Mouse (Mus musculus): ENCODE measurements around the gene Naga. TPM values are rescaled to one million over a fixed set of nuclear protein-coding genes. Genes with fewer than 3 reads are reported as not detected.

The Naga gene
- total and polyA plus RNA-seq, 3 experiments, result 22.6 to 54.3 (median 27.0) TPM

DNA sequence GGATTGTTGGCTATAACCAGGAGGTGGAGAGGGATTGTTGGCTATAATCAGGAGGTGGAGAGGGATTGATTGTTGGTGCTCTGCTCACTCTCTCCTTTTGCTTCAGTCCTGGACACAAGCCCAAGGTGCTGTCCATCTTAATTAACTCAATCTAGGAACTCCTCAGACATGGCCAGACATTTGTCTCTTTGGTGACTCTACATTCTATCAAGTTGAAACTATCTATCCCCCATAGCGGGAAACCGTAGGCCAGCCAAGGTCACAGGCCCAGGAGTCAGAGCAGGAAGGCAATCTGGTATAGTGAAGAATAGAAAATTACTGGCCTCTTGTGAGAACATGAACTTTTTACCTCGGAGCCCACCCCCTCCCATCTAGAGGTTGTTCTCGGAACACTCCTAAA lies 23.5 kb upstream of the Naga start:
- H3K27ac ChIP-seq, result no peak overlapping the region
- WGBS, result 35% methylated on average over 4 of the region's 4 CpGs
- no peak overlapping the region for H3K9ac ChIP-seq (ENCODE audit: low read depth, low read length)
- no peaks in the 10 kb centered on the region for H3K36me3 ChIP-seq (ENCODE audit: control insufficient read depth, insufficient read depth, low read length)
- TF ChIP-seq CTCF (IDR thresholded peaks at IDR 0.05) (no peak), EP300 (IDR thresholded peaks at IDR 0.05; ENCODE audit: insufficient read depth, low read depth, low read length) (0 out of 2 replicates have a peak, but pooled peaks have one; percentile 34), POLR2A (IDR thresholded peaks at IDR 0.05; ENCODE audit: insufficient read depth, low read depth, low read length) (0 out of 2 replicates have a peak, but pooled peaks have one; percentile 15)
- intact Hi-C loops (cut with DNase I), result no loop called here
- H3K4me1 ChIP-seq (ENCODE audit: control insufficient read depth, insufficient read depth, low read length), result peaks cover 11% of the 10 kb centered on the region
- no peak overlapping the region for H3K4me3 ChIP-seq
- peak in 1 of 2 experiments; percentile 18 for DNase-seq
- no peaks in the 10 kb centered on the region for H3K27me3 ChIP-seq (ENCODE audit: control insufficient read depth, insufficient read depth, low read length)
- H3K79me2 ChIP-seq (replicated peaks; ENCODE audit: control insufficient read depth, insufficient read depth, low read length), result no peaks in the 10 kb centered on the region

GRCm38 (mm10) chr15:82361459-82362018 lies 22.8 kb upstream of the Naga start:
- WGBS, result 45% methylated on average over 11 of the region's 11 CpGs
- Histone ChIP-seq H3K9ac (ENCODE audit: low read depth, low read length) (no peak overlapping the region), H3K79me2 (replicated peaks; ENCODE audit: control insufficient read depth, insufficient read depth, low read length) (no peaks in the 10 kb centered on the region), H3K27ac (no peak overlapping the region; the same call in none of the 2 replicates), H3K27me3 (ENCODE audit: control insufficient read depth, insufficient read depth, low read length) (no peaks in the 10 kb centered on the region), H3K4me3 (no peak overlapping the region), H3K4me1 (ENCODE audit: control insufficient read depth, insufficient read depth, low read length) (peaks cover 11% of the 10 kb centered on the region), H3K36me3 (ENCODE audit: control insufficient read depth, insufficient read depth, low read length) (no peaks in the 10 kb centered on the region)
- DNase-seq, result peak in 1 of 2 experiments; percentile 23
- intact Hi-C loops (cut with DNase I), result no loop called here
- peak; percentile 49 for TF ChIP-seq CTCF (IDR thresholded peaks at IDR 0.05)
- no peak for TF ChIP-seq EP300 (IDR thresholded peaks at IDR 0.05; ENCODE audit: insufficient read depth, low read depth, low read length)
- TF ChIP-seq POLR2A (IDR thresholded peaks at IDR 0.05; ENCODE audit: insufficient read depth, low read depth, low read length), result no peak

- Histone ChIP-seq H3K36me3 (ENCODE audit: control insufficient read depth, insufficient read depth, low read length) (no peaks in the 10 kb centered on the region), H3K4me3 (peak overlapping the region; percentile 23), H3K27ac (peak overlapping the region; percentile 85), H3K9ac (ENCODE audit: low read depth, low read length) (peak overlapping the region; percentile 55), H3K27me3 (ENCODE audit: control insufficient read depth, insufficient read depth, low read length) (no peaks in the 10 kb centered on the region), H3K4me1 (ENCODE audit: control insufficient read depth, insufficient read depth, low read length) (peaks cover 14% of the 10 kb centered on the region), H3K79me2 (replicated peaks; ENCODE audit: control insufficient read depth, insufficient read depth, low read length) (peaks cover 1% of the 10 kb centered on the region; the same call in 1 of the 2 replicates)
- intact Hi-C loops (cut with DNase I), result loop anchor here (2.0 kb wide), 1 partner anchor 18 kb away; no protein-coding TSS in a partner anchor
- 22% methylated on average over 22 of the region's 22 CpGs for WGBS
- DNase-seq, result peak; percentile 49 to 62
- TF ChIP-seq CTCF (IDR thresholded peaks at IDR 0.05) (0 out of 2 replicates have a peak, but pooled peaks have one; percentile 8), EP300 (IDR thresholded peaks at IDR 0.05; ENCODE audit: insufficient read depth, low read depth, low read length) (peak; percentile 24; the same call in 1 of the 2 replicates), POLR2A (IDR thresholded peaks at IDR 0.05; ENCODE audit: insufficient read depth, low read depth, low read length) (peak; percentile 43; the same call in 1 of the 2 replicates)
Measured at GRCm38 (mm10) chr15:82358431-82359260, 19.9 kb upstream of the Naga start.

- peak; percentile 94 for TF ChIP-seq POLR2A (IDR thresholded peaks at IDR 0.05; ENCODE audit: insufficient read depth, low read depth, low read length)
- peak; percentile 97 for TF ChIP-seq CTCF (IDR thresholded peaks at IDR 0.05)
- peak; percentile 85 for TF ChIP-seq EP300 (IDR thresholded peaks at IDR 0.05; ENCODE audit: insufficient read depth, low read depth, low read length)
- Histone ChIP-seq H3K36me3 (ENCODE audit: control insufficient read depth, insufficient read depth, low read length) (no peaks in the 10 kb centered on the region; the same call in none of the 2 replicates), H3K4me3 (peak within 1 kb of the TSS; percentile 82), H3K27ac (peak within 1 kb of the TSS; percentile 99), H3K4me1 (ENCODE audit: control insufficient read depth, insufficient read depth, low read length) (peaks cover 18% of the 10 kb centered on the region), H3K79me2 (replicated peaks; ENCODE audit: control insufficient read depth, insufficient read depth, low read length) (peaks cover 3% of the 10 kb centered on the region; the same call in 1 of the 2 replicates), H3K9ac (ENCODE audit: low read depth, low read length) (peak within 1 kb of the TSS; percentile 89), H3K27me3 (ENCODE audit: control insufficient read depth, insufficient read depth, low read length) (no peaks in the 10 kb centered on the region)
- intact Hi-C loops (cut with DNase I), result loop anchor here (2.0 kb wide), 1 partner anchor 62 kb away; no protein-coding TSS in a partner anchor
- peak; percentile 97 to 98 for DNase-seq
- 1% methylated on average over 57 of the region's 57 CpGs for WGBS
Measured at GRCm38 (mm10) chr15:82354126-82354945, 15.6 kb upstream of the Naga start, which contains the start of gene Ndufa6. Ndufa6 (minus strand) TSS chr15:82354322.

GRCm38 (mm10) chr15:82353745-82354113 lies 15.0 kb upstream of the Naga start:
- TF ChIP-seq POLR2A (IDR thresholded peaks at IDR 0.05; ENCODE audit: insufficient read depth, low read depth, low read length) (no peak), EP300 (IDR thresholded peaks at IDR 0.05; ENCODE audit: insufficient read depth, low read depth, low read length) (no peak), CTCF (IDR thresholded peaks at IDR 0.05) (no peak)
- under 1% methylated on average over 23 of the region's 23 CpGs for WGBS

More at GRCm38 (mm10) chr15:82353745-82354113, 15.0 kb upstream of the Naga start:
- H3K4me1 ChIP-seq (ENCODE audit: control insufficient read depth, insufficient read depth, low read length), result peaks cover 14% of the 10 kb centered on the region
- peak overlapping the region; percentile 99 for H3K27ac ChIP-seq
- H3K27me3 ChIP-seq (ENCODE audit: control insufficient read depth, insufficient read depth, low read length), result no peaks in the 10 kb centered on the region
- no peak for DNase-seq
- intact Hi-C loops (cut with DNase I), result loop anchor here (2.0 kb wide), 1 partner anchor 63 kb away; no protein-coding TSS in a partner anchor
- no peaks in the 10 kb centered on the region; the same call in none of the 2 replicates for H3K36me3 ChIP-seq (ENCODE audit: control insufficient read depth, insufficient read depth, low read length)
- H3K79me2 ChIP-seq (replicated peaks; ENCODE audit: control insufficient read depth, insufficient read depth, low read length), result peaks cover 3% of the 10 kb centered on the region; the same call in 1 of the 2 replicates
- peak overlapping the region; percentile 89 for H3K9ac ChIP-seq (ENCODE audit: low read depth, low read length)
- peak overlapping the region; percentile 82 for H3K4me3 ChIP-seq
